Mouse (Mus musculus): ENCODE data around the gene Unk.

- TF ChIP-seq CTCF (IDR thresholded peaks at IDR 0.05; ENCODE audit: extremely low read depth, insufficient read length, insufficient replicate concordance, low read depth, low read length) (no peak), POLR2A (IDR thresholded peaks at IDR 0.05; ENCODE audit: low read depth, low read length) (no peak)
Measured at GRCm38 (mm10) chr11:115997662-115998061, 32.5 kb upstream of the Unk start.

All from small intestine, adult 2 months (tissue).